Mouse (Mus musculus) ES-E14 (cell line): ENCODE measurements around the gene Suco. TPM values are rescaled to one million over a fixed set of nuclear protein-coding genes. Genes with fewer than 3 reads are reported as not detected.

Source experiments
- DNase-seq: peaks from one replicate; pipeline ENCODE4 v3.0.0-alpha.2; 2013; ENCODE audit warnings: low read depth, low spot score
- H3K27ac ChIP-seq: 2 replicates; pipeline ENCODE4 v1.5.1; 2012; ENCODE audit warnings: low read depth, mild to moderate bottlenecking, low read length, moderate library complexity, mixed read lengths; ENCODE audit not compliant: poor library complexity, insufficient read depth, severe bottlenecking
- H3K36me3 ChIP-seq: 2 replicates; pipeline ENCODE4 v1.6.1; 2012; ENCODE audit warnings: mild to moderate bottlenecking, low read length, moderate library complexity, mixed read lengths; ENCODE audit not compliant: control insufficient read depth, poor library complexity, insufficient read depth, severe bottlenecking
- H3K4me1 ChIP-seq, 2 experiments: fragments of 150-350 bp in 1 of 2; sonication (generic) in 1 of 2; 2 replicates each; pipeline ENCODE4 v1.6.1; 2012; ENCODE audit warnings: low read length in 2 of 2, mild to moderate bottlenecking in 1 of 2, mixed read lengths in 1 of 2; ENCODE audit not compliant: control insufficient read depth in 2 of 2, insufficient read depth in 2 of 2, poor library complexity in 1 of 2
- H3K4me3 ChIP-seq, 2 experiments: fragments of 150-350 bp in 1 of 2; sonication (generic) in 1 of 2; 2 replicates each; pipeline ENCODE4 v1.5.1; 2012; ENCODE audit warnings: low read length in 2 of 2, low read depth in 1 of 2, mild to moderate bottlenecking in 1 of 2, mixed read lengths in 1 of 2; ENCODE audit not compliant: insufficient read depth in 1 of 2, poor library complexity in 1 of 2, severe bottlenecking in 1 of 2
- H3K9ac ChIP-seq: 2 replicates; pipeline ENCODE4 v1.6.1; 2012; ENCODE audit warnings: low read depth, mild to moderate bottlenecking, low read length, mixed read lengths; ENCODE audit not compliant: poor library complexity, insufficient read depth, severe bottlenecking
- H3K9me3 ChIP-seq: fragments of 150-350 bp; sonication (generic); 2 replicates; pipeline ENCODE4 v1.6.1; 2012; ENCODE audit warnings: low read depth, mild to moderate bottlenecking, low read length; ENCODE audit not compliant: control insufficient read depth, insufficient read depth
- CHD2 ChIP-seq: IDR thresholded peaks from 2 replicates; pipeline ENCODE4 v1.6.1; 2014; ENCODE audit warnings: mild to moderate bottlenecking, low read depth, low read length, inconsistent platforms
- HCFC1 ChIP-seq: IDR thresholded peaks from 2 replicates; pipeline ENCODE4 v1.6.1; 2012; ENCODE audit warnings: low read length, inconsistent platforms, borderline replicate concordance; ENCODE audit not compliant: insufficient read depth
- MAFK ChIP-seq: IDR thresholded peaks from 2 replicates; pipeline ENCODE4 v1.6.1; 2014; ENCODE audit warnings: mild to moderate bottlenecking, low read depth, low read length, inconsistent platforms; ENCODE audit not compliant: insufficient read depth
- ZC3H11A ChIP-seq: IDR thresholded peaks from 2 replicates; pipeline ENCODE4 v1.6.1; 2012; ENCODE audit warnings: low read depth, mild to moderate bottlenecking, inconsistent platforms, low read length, borderline replicate concordance
- ZNF384 ChIP-seq: IDR thresholded peaks from 2 replicates; pipeline ENCODE4 v1.6.1; 2012; ENCODE audit warnings: low read depth, low read length, inconsistent platforms
- in situ Hi-C, 2 experiments: fragments of 600-800 bp; cut with MboI; formaldehyde crosslinking; loops; one replicate each; pipeline ENCODE4 v1.15.1; 2025; ENCODE audit warnings: low sequenced_read_pairs in 2 of 2, inconsistent platforms in 1 of 2; ENCODE audit not compliant: unreplicated experiment in 2 of 2
- total RNA-seq: library from RNA; depleted of rRNA; stranded (reverse); fragments of 300-350 nt; gene quantifications from 2 replicates; pipeline ENCODE4 v1.2.3, GENCODE M21; 2012; rRNA removed

The Suco gene
- total RNA-seq, 1 experiment = 56.9 TPM

GRCm38 (mm10) chr1:161771293-161771692 lies 105.2 kb downstream of the Suco start:
- H3K27ac ChIP-seq = no peak overlapping the region
- no peak overlapping the region for H3K9ac ChIP-seq
- in situ Hi-C loops = no loop called here
- TF ChIP-seq ZNF384 (no peak), MAFK (no peak), CHD2 (no peak)
- no peak for DNase-seq
- H3K4me1 ChIP-seq = peaks cover 0 to 5% of the 10 kb centered on the region in 2 experiments; a peak in 1 of 4 replicates
- no peaks in the 10 kb centered on the region for H3K9me3 ChIP-seq
- no peaks in the 10 kb centered on the region for H3K36me3 ChIP-seq
- H3K4me3 ChIP-seq = no peak overlapping the region

- DNase-seq = no peak
- Histone ChIP-seq H3K9me3 (no peaks in the 10 kb centered on the region), H3K27ac (no peak overlapping the region), H3K4me3 (no peak overlapping the region), H3K4me1 (peaks cover 0 to 5% of the 10 kb centered on the region in 2 experiments; a peak in 1 of 4 replicates), H3K36me3 (no peaks in the 10 kb centered on the region), H3K9ac (no peak overlapping the region)
- no peak for TF ChIP-seq ZC3H11A
- TF ChIP-seq MAFK = no peak
- no peak for TF ChIP-seq ZNF384
- TF ChIP-seq HCFC1 = no peak
- TF ChIP-seq CHD2 = no peak
- in situ Hi-C loops = no loop called here
Measured at GRCm38 (mm10) chr1:161769329-161769728, 107.2 kb downstream of the Suco start.

GRCm38 (mm10) chr1:161767101-161767524 lies 109.4 kb downstream of the Suco start:
- no peaks in the 10 kb centered on the region for H3K36me3 ChIP-seq
- no peaks in the 10 kb centered on the region for H3K9me3 ChIP-seq
- TF ChIP-seq HCFC1 (no peak), ZNF384 (no peak), MAFK (no peak), ZC3H11A (no peak), CHD2 (no peak)
- H3K27ac ChIP-seq = no peak overlapping the region
- H3K4me3 ChIP-seq = no peak overlapping the region
- no peak for DNase-seq
- H3K4me1 ChIP-seq = peaks cover 0 to 5% of the 10 kb centered on the region in 2 experiments; a peak in 1 of 4 replicates
- in situ Hi-C loops = no loop called here
- no peak overlapping the region for H3K9ac ChIP-seq

- in situ Hi-C loops = no loop called here
- H3K9me3 ChIP-seq = no peaks in the 10 kb centered on the region
Measured at GRCm38 (mm10) chr1:161766656-161767055, 109.8 kb downstream of the Suco start.

More at GRCm38 (mm10) chr1:161766656-161767055, 109.8 kb downstream of the Suco start:
- Histone ChIP-seq H3K36me3 (no peaks in the 10 kb centered on the region), H3K4me1 (peaks cover 0 to 5% of the 10 kb centered on the region in 2 experiments; a peak in 1 of 4 replicates), H3K27ac (no peak overlapping the region), H3K9ac (no peak overlapping the region), H3K4me3 (no peak overlapping the region)
- DNase-seq = no peak
- TF ChIP-seq CHD2 = no peak
- peak; percentile 78 for TF ChIP-seq ZNF384
- TF ChIP-seq ZC3H11A = no peak

Other genes starting within 250 kb of the Suco start
- gene Fasl, start 88.2 kb downstream of the Suco start, total RNA-seq = 0.22 and 0.26 TPM in 2 replicates
- gene Pigc, start 92.5 kb upstream of the Suco start, total RNA-seq = 3.8 and 6.4 TPM in 2 replicates
- gene 4930558K02Rik, start 103.0 kb upstream of the Suco start, total RNA-seq = not detected in 2 replicates